Mouse (Mus musculus): Measurements from ENCODE around the gene Ms4a18. TPM values are rescaled to one million over a fixed set of nuclear protein-coding genes. Genes with fewer than 3 reads are reported as not detected.

The Ms4a18 gene
- polyA plus RNA-seq, 1 experiment = not detected

GRCm38 (mm10) chr19:11015998-11016397, 1.8 kb downstream of the Ms4a18 start:
- H3K4me3 ChIP-seq (replicated peaks; ENCODE audit: control insufficient read depth, low read depth, low read length) = no peak overlapping the region
- no peak overlapping the region for H3K27ac ChIP-seq (ENCODE audit: control insufficient read depth, insufficient read depth, low read depth, low read length, poor library complexity)
- WGBS = 89% methylated on average over 1 of the region's 1 CpGs
- H3K4me1 ChIP-seq (ENCODE audit: control insufficient read depth, insufficient read depth, low read length) = no peaks in the 10 kb centered on the region
- TF ChIP-seq POLR2A (IDR thresholded peaks at IDR 0.05; ENCODE audit: borderline replicate concordance, control insufficient read depth, low read depth, low read length) = no peak
- no peak for TF ChIP-seq CTCF (IDR thresholded peaks at IDR 0.05; ENCODE audit: control insufficient read depth, insufficient read depth, low read length)

- no peak overlapping the region for H3K27ac ChIP-seq (ENCODE audit: control insufficient read depth, insufficient read depth, low read depth, low read length, poor library complexity)
- H3K4me3 ChIP-seq (replicated peaks; ENCODE audit: control insufficient read depth, low read depth, low read length) = no peak overlapping the region
- H3K4me1 ChIP-seq (ENCODE audit: control insufficient read depth, insufficient read depth, low read length) = no peaks in the 10 kb centered on the region
- TF ChIP-seq POLR2A (IDR thresholded peaks at IDR 0.05; ENCODE audit: borderline replicate concordance, control insufficient read depth, low read depth, low read length) (no peak), CTCF (IDR thresholded peaks at IDR 0.05; ENCODE audit: control insufficient read depth, insufficient read depth, low read length) (no peak)
Measured at GRCm38 (mm10) chr19:11015468-11015867, 2.4 kb downstream of the Ms4a18 start.

DNA sequence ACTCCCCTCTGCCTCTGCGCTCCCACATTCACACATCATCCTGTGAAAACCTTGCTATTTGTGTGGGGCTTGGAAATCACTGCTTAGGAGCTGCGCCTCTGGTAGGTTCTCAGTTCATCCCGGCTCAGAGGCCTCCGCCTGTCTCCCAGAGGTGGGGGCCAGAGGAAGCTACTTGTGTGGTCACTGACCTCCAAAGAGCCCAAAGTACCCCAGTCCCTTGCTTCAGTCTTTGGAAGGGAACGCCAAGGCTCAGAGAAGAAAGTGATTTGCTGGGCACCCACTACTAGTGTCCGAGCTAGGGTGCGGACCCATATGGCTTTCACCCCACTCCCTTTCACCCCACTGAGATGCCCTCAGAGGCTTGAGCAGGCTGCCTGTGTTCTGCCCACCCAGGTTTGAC, 24.7 kb downstream of the Ms4a18 start, which contains the start of gene Ms4a15:
Gene Ms4a15 (minus strand): TSS at position 101 of the 400 bp plus-strand sequence.
- no peaks in the 10 kb centered on the region for H3K4me1 ChIP-seq (ENCODE audit: control insufficient read depth, insufficient read depth, low read length)
- WGBS = 88% methylated on average over 7 of the region's 7 CpGs
- TF ChIP-seq CTCF (IDR thresholded peaks at IDR 0.05; ENCODE audit: control insufficient read depth, insufficient read depth, low read length) (no peak), POLR2A (IDR thresholded peaks at IDR 0.05; ENCODE audit: borderline replicate concordance, control insufficient read depth, low read depth, low read length) (no peak)
- H3K27ac ChIP-seq (ENCODE audit: control insufficient read depth, insufficient read depth, low read depth, low read length, poor library complexity) = no peak within 1 kb of the TSS
- H3K4me3 ChIP-seq (replicated peaks; ENCODE audit: control insufficient read depth, low read depth, low read length) = no peak within 1 kb of the TSS

GRCm38 (mm10) chr19:10991911-10992310, 25.9 kb downstream of the Ms4a18 start:
- Histone ChIP-seq H3K4me1 (ENCODE audit: control insufficient read depth, insufficient read depth, low read length) (no peaks in the 10 kb centered on the region), H3K4me3 (replicated peaks; ENCODE audit: control insufficient read depth, low read depth, low read length) (no peak overlapping the region), H3K27ac (ENCODE audit: control insufficient read depth, insufficient read depth, low read depth, low read length, poor library complexity) (no peak overlapping the region)
- TF ChIP-seq POLR2A (IDR thresholded peaks at IDR 0.05; ENCODE audit: borderline replicate concordance, control insufficient read depth, low read depth, low read length) (no peak), CTCF (IDR thresholded peaks at IDR 0.05; ENCODE audit: control insufficient read depth, insufficient read depth, low read length) (no peak)

DNA sequence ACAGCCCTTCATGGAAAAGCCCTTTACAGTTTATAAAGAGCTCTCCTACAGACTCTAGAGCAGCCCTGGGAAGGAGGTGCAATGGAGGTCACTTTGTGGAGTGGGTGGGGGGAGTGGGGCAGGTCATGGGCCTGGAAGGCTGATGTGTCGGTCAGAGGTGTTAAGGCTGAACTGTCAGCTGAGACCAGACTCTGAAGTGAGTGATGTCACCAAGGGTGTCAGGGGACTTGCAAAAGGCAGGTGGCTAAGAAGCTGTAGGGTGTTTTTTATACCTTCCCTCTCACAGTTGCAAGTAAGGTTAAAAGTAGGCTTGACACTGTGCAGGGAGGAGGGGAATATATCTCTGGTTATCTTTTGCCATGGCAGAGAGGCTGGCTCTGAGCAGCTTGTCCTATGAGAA, 27.1 kb downstream of the Ms4a18 start:
- no peak for TF ChIP-seq POLR2A (IDR thresholded peaks at IDR 0.05; ENCODE audit: borderline replicate concordance, control insufficient read depth, low read depth, low read length)
- TF ChIP-seq CTCF (IDR thresholded peaks at IDR 0.05; ENCODE audit: control insufficient read depth, insufficient read depth, low read length) = no peak
- Histone ChIP-seq H3K4me3 (replicated peaks; ENCODE audit: control insufficient read depth, low read depth, low read length) (no peak overlapping the region), H3K4me1 (ENCODE audit: control insufficient read depth, insufficient read depth, low read length) (no peaks in the 10 kb centered on the region), H3K27ac (ENCODE audit: control insufficient read depth, insufficient read depth, low read depth, low read length, poor library complexity) (no peak overlapping the region)
- 85% methylated on average over 1 of the region's 1 CpGs for WGBS

DNA sequence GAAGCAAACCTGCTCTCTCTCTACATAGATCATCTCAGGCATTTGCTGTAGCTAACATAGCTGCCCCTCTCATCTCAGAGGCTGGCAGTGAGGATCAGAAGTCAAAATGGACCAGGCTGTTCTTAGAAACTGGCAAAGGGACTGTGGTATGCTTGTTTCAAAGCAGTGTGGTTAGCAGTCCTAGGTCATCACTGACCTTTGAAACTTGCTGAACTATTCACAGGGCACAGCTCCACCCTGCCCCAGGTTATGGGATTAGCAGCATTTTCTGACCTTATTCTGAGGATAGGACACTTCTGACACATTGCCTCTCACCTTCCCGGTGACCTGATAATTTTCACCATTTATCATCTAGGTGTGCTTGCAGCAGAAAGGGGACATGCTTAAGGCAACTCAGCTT, 29.3 kb downstream of the Ms4a18 start:
- WGBS = 84% methylated on average over 1 of the region's 1 CpGs
- no peak overlapping the region for H3K4me3 ChIP-seq (replicated peaks; ENCODE audit: control insufficient read depth, low read depth, low read length)
- H3K27ac ChIP-seq (ENCODE audit: control insufficient read depth, insufficient read depth, low read depth, low read length, poor library complexity) = no peak overlapping the region
- no peaks in the 10 kb centered on the region for H3K4me1 ChIP-seq (ENCODE audit: control insufficient read depth, insufficient read depth, low read length)
- TF ChIP-seq CTCF (IDR thresholded peaks at IDR 0.05; ENCODE audit: control insufficient read depth, insufficient read depth, low read length) = no peak
- no peak for TF ChIP-seq POLR2A (IDR thresholded peaks at IDR 0.05; ENCODE audit: borderline replicate concordance, control insufficient read depth, low read depth, low read length)

DNA sequence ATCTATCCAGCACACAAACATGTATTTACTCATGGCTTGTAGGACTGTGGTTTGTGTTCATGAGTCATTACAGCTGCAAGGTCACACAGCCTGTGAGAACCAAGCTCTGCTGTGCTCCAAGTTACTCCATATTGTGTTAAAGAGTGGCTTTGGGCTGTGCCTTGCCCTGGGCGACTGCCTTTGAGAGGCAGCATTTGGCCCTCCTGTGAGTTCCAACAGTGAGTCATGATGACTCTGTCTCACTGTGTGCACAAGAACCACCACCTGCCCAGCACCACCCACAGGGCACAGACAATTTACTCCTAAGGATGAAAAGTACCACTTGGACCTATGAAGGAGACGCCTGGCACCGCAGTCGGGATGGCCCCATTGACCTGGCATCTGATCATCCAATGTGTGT, 31.9 kb downstream of the Ms4a18 start:
- Histone ChIP-seq H3K4me1 (ENCODE audit: control insufficient read depth, insufficient read depth, low read length) (peaks cover 2% of the 10 kb centered on the region; the same call in 1 of the 2 replicates), H3K4me3 (replicated peaks; ENCODE audit: control insufficient read depth, low read depth, low read length) (no peak overlapping the region), H3K27ac (ENCODE audit: control insufficient read depth, insufficient read depth, low read depth, low read length, poor library complexity) (no peak overlapping the region)
- no peak for TF ChIP-seq POLR2A (IDR thresholded peaks at IDR 0.05; ENCODE audit: borderline replicate concordance, control insufficient read depth, low read depth, low read length)
- TF ChIP-seq CTCF (IDR thresholded peaks at IDR 0.05; ENCODE audit: control insufficient read depth, insufficient read depth, low read length) = no peak
- WGBS = 90% methylated on average over 4 of the region's 4 CpGs

GRCm38 (mm10) chr19:10984551-10984950, 33.3 kb downstream of the Ms4a18 start:
- 83% methylated on average over 13 of the region's 13 CpGs for WGBS
- TF ChIP-seq CTCF (IDR thresholded peaks at IDR 0.05; ENCODE audit: control insufficient read depth, insufficient read depth, low read length) (no peak), POLR2A (IDR thresholded peaks at IDR 0.05; ENCODE audit: borderline replicate concordance, control insufficient read depth, low read depth, low read length) (no peak)
- no peak overlapping the region for H3K4me3 ChIP-seq (replicated peaks; ENCODE audit: control insufficient read depth, low read depth, low read length)
- no peak overlapping the region for H3K27ac ChIP-seq (ENCODE audit: control insufficient read depth, insufficient read depth, low read depth, low read length, poor library complexity)
- H3K4me1 ChIP-seq (ENCODE audit: control insufficient read depth, insufficient read depth, low read length) = peaks cover 6% of the 10 kb centered on the region; the same call in 1 of the 2 replicates

DNA sequence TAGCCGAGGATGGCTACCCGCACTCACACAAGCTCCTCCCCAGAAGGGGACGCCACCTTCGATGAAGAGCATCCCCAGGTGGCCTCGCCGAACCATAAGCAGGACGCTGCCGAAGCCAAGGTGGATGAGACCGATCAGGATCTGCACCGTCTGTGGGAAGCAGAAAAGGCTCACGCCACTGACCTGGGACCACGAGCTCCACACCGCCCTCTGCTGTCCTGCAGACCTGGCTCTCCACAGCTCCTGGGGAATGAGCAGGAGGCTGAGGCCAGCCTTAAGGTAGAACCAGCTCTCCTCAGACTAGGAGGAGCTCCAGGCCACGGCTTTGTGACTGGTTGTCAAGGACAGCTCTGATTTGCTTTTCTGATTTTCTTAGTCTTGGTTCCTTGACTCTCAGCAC, 34.7 kb downstream of the Ms4a18 start:
- TF ChIP-seq POLR2A (IDR thresholded peaks at IDR 0.05; ENCODE audit: borderline replicate concordance, control insufficient read depth, low read depth, low read length) = no peak
- TF ChIP-seq CTCF (IDR thresholded peaks at IDR 0.05; ENCODE audit: control insufficient read depth, insufficient read depth, low read length) = peak; percentile 74
- Histone ChIP-seq H3K27ac (ENCODE audit: control insufficient read depth, insufficient read depth, low read depth, low read length, poor library complexity) (no peak overlapping the region), H3K4me1 (ENCODE audit: control insufficient read depth, insufficient read depth, low read length) (peaks cover 6% of the 10 kb centered on the region; the same call in 1 of the 2 replicates), H3K4me3 (replicated peaks; ENCODE audit: control insufficient read depth, low read depth, low read length) (no peak overlapping the region)
- 37% methylated on average over 14 of the region's 14 CpGs for WGBS
